Mouse (Mus musculus): ENCODE data around the gene Synj1.

GRCm38 (mm10) chr16:90996327-90997243 is 14.5 kb downstream of the Synj1 start:
- TF ChIP-seq CTCF (IDR thresholded peaks at IDR 0.05) (no peak), POLR2A (IDR thresholded peaks at IDR 0.05; ENCODE audit: insufficient read depth, low read depth, low read length) (no peak)

Measured in heart, adult 2 months (tissue).